Mouse (Mus musculus): ENCODE results near the gene Stra6l. TPM values are rescaled to one million over a fixed set of nuclear protein-coding genes. Genes with fewer than 3 reads are reported as not detected.

The Stra6l gene
- 0.67 and 1.3 TPM in 2 replicates for polyA plus RNA-seq (2015; fragmentation: Nextera tagmentation; extraction: Ambion mirVana)

DNA sequence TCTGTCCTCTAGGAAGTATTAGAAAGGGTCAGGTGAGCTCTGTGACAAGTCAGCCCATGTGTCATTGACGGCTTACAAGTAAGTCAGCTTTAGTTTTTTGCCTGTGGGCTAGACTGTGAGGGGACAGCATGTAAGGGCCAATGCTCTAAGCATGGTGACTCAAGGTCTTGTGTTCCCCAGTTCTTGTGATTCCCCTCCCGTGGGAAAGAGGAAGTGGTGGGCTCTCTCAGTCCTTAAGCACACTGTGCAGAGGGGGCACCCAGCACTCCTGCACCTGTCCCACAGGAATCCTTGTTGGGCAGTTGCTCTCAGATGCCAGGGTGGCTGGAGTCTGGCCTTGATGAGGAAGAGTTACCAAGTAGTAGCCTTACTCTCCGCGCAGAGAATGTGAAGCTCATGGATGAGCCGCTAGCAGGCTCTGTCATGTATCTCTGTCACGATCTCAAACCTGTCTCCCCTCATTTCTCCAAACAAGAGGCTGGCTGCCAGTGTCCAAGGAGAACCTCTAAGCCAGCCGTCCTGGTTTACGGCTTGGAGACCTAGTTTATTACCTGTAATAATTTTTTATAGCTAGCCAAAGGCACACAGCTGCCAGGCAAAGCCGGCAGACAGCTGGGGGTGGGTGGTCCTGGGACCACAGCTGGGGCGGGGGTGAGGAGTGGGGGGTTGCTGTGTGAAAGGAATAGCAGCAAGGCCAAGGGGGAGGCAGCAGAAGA lies at the start of gene Stra6l:
Stra6l (plus strand) TSS at position 556 of the 716 bp plus-strand sequence.
- peak within 1 kb of the TSS; percentile 5 for H3K4me3 ChIP-seq
- H3K27me3 ChIP-seq = peaks cover 78% of the 10 kb centered on the region
- H3K4me2 ChIP-seq (replicated peaks) = peak within 1 kb of the TSS; percentile 43
- WGBS = 11% methylated on average over 10 of the region's 10 CpGs
- H3K36me3 ChIP-seq = no peaks in the 10 kb centered on the region
- no peak within 1 kb of the TSS for H3K27ac ChIP-seq
- ATAC-seq (ENCODE audit: low FRiP score, low read depth) = peak; percentile 68
- no peak within 1 kb of the TSS for H3K9ac ChIP-seq
- no peaks in the 10 kb centered on the region for H3K9me3 ChIP-seq
- peaks cover 17% of the 10 kb centered on the region for H3K4me1 ChIP-seq

DNA sequence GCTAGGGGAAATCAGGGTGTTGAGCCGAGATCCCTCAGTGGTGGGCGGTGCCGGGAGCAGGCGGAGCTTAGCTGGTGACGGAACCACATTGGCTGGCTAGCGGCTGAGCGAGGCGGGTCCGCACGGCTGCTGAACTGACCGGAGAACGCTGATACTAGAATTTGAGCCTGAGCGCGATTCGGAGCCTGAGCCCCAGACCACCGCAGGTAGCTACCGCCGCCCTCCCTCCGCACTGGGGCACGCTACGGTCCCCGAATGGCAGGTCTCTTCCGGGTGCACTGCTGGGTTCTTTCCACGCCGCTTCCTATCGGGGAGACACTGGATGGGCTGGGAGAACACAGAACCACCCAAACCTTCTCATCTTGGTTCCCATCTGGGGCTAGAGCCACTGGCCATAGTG lies 49.5 kb upstream of the Stra6l start, which contains the start of gene Aldh1b1:
Aldh1b1 (plus strand) TSS at position 59 of the 400 bp plus-strand sequence.
- H3K27me3 ChIP-seq = peaks cover 27% of the 10 kb centered on the region
- H3K4me2 ChIP-seq (replicated peaks) = peak within 1 kb of the TSS; percentile 82
- no peak within 1 kb of the TSS for H3K27ac ChIP-seq
- no peaks in the 10 kb centered on the region for H3K36me3 ChIP-seq
- H3K9ac ChIP-seq = peak within 1 kb of the TSS; percentile 55
- peak; percentile 87 for ATAC-seq (ENCODE audit: low FRiP score, low read depth)
- H3K9me3 ChIP-seq = no peaks in the 10 kb centered on the region
- WGBS = under 1% methylated on average over 26 of the region's 26 CpGs
- H3K4me3 ChIP-seq = peak within 1 kb of the TSS; percentile 47
- H3K4me1 ChIP-seq = peaks cover 16% of the 10 kb centered on the region

DNA sequence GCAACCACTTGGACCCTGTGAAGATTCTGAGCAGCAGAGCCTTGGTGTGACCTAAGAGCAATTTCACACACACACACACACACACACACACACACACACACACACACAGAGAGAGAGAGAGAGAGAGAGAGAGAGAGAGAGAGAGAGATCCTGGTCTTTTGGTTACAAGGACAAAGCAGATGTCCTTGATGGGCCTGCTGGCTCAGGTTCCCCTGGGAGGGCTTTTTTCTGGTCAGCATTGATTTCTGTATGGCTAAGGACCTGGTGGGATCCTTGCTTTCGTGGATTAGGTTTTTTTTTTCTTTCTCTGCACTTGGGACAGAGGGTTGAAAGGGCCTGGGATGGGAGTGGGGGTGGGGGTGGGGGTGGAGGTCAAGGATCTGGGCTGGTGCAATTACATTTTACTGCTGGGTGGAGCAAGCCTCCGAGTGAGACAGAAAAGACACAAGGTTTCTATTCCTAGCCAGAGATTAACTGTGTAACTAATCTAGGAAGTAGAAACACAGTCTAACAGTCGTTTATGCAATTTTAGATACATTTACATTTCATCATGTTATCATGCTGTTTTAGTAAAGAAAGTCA lies 48.4 kb upstream of the Stra6l start:
- no peaks in the 10 kb centered on the region for H3K9me3 ChIP-seq
- 12% methylated on average over 3 of the region's 3 CpGs for WGBS
- no peak overlapping the region for H3K4me3 ChIP-seq
- peaks cover 24% of the 10 kb centered on the region for H3K27me3 ChIP-seq
- no peak overlapping the region for H3K9ac ChIP-seq
- no peak for ATAC-seq (ENCODE audit: low FRiP score, low read depth)
- no peak overlapping the region for H3K27ac ChIP-seq
- no peak overlapping the region for H3K4me2 ChIP-seq (replicated peaks)
- peaks cover 16% of the 10 kb centered on the region for H3K4me1 ChIP-seq
- H3K36me3 ChIP-seq = no peaks in the 10 kb centered on the region

DNA sequence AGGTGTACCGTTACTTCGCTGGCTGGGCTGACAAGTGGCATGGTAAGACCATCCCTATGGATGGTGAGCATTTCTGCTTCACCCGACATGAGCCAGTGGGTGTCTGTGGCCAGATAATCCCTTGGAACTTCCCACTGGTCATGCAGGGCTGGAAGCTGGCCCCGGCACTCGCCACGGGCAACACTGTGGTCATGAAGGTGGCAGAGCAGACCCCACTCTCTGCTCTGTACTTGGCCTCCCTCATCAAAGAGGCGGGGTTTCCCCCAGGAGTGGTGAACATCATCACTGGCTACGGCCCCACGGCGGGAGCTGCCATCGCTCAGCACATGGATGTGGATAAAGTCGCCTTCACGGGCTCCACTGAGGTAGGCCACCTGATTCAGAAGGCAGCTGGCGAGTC lies 45.6 kb upstream of the Stra6l start:
- Histone ChIP-seq H3K27me3 (peaks cover 11% of the 10 kb centered on the region), H3K4me1 (peaks cover 6% of the 10 kb centered on the region; the same call in 1 of the 2 replicates), H3K9me3 (no peaks in the 10 kb centered on the region), H3K9ac (no peak overlapping the region), H3K4me3 (no peak overlapping the region), H3K36me3 (no peaks in the 10 kb centered on the region), H3K27ac (no peak overlapping the region), H3K4me2 (replicated peaks) (no peak overlapping the region)
- no peak for ATAC-seq (ENCODE audit: low FRiP score, low read depth)
- WGBS = 95% methylated on average over 14 of the region's 14 CpGs

DNA sequence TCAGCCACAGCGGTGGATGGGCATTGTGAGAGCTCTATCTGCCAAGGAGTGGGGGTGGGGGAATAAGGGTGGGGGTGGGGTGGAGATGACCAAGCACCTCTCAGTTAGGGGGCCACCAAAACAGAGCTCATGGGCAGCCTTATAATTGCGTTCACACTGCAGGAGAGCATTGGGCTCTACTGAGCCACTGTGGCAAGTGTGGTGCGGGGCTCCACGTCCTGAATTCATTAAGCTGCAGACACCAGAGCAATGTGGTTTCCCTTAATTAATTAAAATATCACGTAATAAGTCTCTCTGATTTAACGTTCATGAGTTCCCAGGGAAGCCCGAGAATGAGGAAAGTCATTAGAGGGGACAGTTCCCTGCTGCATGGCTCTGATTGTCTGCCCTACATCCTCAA lies 40.4 kb upstream of the Stra6l start:
- Histone ChIP-seq H3K9ac (no peak overlapping the region), H3K4me3 (no peak overlapping the region), H3K27ac (no peak overlapping the region), H3K4me1 (no peaks in the 10 kb centered on the region), H3K36me3 (no peaks in the 10 kb centered on the region), H3K4me2 (replicated peaks) (no peak overlapping the region), H3K9me3 (no peaks in the 10 kb centered on the region), H3K27me3 (peaks cover 11% of the 10 kb centered on the region)
- 20% methylated on average over 7 of the region's 7 CpGs for WGBS
- no peak for ATAC-seq (ENCODE audit: low FRiP score, low read depth)

DNA sequence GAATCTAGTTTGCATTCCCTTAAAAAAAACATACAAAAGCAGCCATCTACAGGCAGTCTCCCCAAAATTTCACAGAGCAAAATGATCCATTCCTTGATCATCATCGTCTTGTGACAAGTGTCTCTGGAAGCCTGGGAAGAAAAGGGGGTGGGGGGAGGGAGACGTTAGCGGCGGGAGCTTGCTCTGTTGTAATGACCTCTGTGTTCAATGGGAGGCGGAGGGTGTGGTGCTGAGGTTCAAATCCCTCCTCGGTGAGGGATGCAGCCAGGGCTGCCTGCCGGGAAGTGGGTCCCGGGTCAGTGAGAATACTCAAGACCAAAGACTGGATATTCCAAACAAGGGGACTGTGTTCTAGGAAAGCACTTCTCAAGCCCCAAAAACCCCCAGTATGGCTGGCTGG lies 37.2 kb upstream of the Stra6l start:
- H3K9ac ChIP-seq = no peak overlapping the region
- peaks cover 18% of the 10 kb centered on the region for H3K27me3 ChIP-seq
- no peak overlapping the region for H3K27ac ChIP-seq
- H3K4me1 ChIP-seq = no peaks in the 10 kb centered on the region
- ATAC-seq (ENCODE audit: low FRiP score, low read depth) = no peak
- H3K4me3 ChIP-seq = no peak overlapping the region
- H3K9me3 ChIP-seq = no peaks in the 10 kb centered on the region
- no peaks in the 10 kb centered on the region for H3K36me3 ChIP-seq
- WGBS = 26% methylated on average over 8 of the region's 8 CpGs
- no peak overlapping the region for H3K4me2 ChIP-seq (replicated peaks)

DNA sequence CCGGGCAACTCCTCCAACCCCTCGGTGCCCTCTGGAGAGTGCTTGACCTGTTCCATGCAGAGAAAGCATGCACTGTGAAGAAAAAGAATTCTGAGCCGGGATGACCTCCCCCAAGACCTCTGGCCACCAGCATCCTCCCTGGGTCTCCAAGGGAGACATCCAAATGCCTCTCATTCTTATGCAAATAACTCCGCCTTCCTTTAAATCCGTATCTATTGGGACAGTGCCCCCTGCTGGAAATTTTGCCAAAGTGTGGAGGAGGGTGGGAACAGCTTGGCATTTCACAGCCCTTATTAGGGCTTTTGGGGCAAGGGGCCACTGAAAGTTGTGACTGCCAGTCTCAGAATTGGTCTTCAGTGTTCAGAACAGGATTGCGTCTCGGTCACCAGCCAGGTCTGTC lies 32.9 kb upstream of the Stra6l start:
- H3K9ac ChIP-seq = no peak overlapping the region
- 56% methylated on average over 7 of the region's 7 CpGs for WGBS

DNA sequence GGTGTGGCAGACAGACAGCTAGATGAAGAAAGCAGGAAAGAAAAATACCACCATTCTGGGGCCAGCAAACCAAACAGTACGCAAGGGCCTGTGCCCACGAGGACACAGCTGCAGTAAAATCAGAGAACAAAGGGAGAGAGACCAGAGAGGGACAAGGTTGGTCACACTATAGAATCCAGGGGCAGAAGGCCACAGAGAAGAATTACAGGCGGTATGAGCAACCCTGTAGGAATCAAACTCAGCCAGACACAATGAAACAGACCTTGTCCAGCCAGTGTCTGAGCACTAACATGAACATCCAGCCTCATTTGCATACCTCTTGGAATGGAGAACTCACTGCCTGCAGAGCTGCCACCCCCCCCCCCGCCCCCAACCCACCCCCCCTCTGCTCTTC lies 29.7 kb upstream of the Stra6l start:
- no peak overlapping the region for H3K27ac ChIP-seq
- peaks cover 43% of the 10 kb centered on the region for H3K27me3 ChIP-seq
- peaks cover 25% of the 10 kb centered on the region for H3K4me1 ChIP-seq
- no peak overlapping the region for H3K9ac ChIP-seq
- H3K4me3 ChIP-seq = peak overlapping the region; percentile 35
- H3K36me3 ChIP-seq = no peaks in the 10 kb centered on the region
- H3K9me3 ChIP-seq = no peaks in the 10 kb centered on the region
- ATAC-seq (ENCODE audit: low FRiP score, low read depth) = no peak
- peak overlapping the region; percentile 70 for H3K4me2 ChIP-seq (replicated peaks)
- 16% methylated on average over 4 of the region's 4 CpGs for WGBS

More for the DNA sequence above, 32.9 kb upstream of the Stra6l start:
- H3K36me3 ChIP-seq = no peaks in the 10 kb centered on the region
- no peak overlapping the region for H3K4me2 ChIP-seq (replicated peaks)
- H3K27ac ChIP-seq = no peak overlapping the region
- ATAC-seq (ENCODE audit: low FRiP score, low read depth) = no peak
- H3K4me1 ChIP-seq = peaks cover 18% of the 10 kb centered on the region
- H3K27me3 ChIP-seq = peaks cover 26% of the 10 kb centered on the region
- H3K4me3 ChIP-seq = no peak overlapping the region
- H3K9me3 ChIP-seq = no peaks in the 10 kb centered on the region

DNA sequence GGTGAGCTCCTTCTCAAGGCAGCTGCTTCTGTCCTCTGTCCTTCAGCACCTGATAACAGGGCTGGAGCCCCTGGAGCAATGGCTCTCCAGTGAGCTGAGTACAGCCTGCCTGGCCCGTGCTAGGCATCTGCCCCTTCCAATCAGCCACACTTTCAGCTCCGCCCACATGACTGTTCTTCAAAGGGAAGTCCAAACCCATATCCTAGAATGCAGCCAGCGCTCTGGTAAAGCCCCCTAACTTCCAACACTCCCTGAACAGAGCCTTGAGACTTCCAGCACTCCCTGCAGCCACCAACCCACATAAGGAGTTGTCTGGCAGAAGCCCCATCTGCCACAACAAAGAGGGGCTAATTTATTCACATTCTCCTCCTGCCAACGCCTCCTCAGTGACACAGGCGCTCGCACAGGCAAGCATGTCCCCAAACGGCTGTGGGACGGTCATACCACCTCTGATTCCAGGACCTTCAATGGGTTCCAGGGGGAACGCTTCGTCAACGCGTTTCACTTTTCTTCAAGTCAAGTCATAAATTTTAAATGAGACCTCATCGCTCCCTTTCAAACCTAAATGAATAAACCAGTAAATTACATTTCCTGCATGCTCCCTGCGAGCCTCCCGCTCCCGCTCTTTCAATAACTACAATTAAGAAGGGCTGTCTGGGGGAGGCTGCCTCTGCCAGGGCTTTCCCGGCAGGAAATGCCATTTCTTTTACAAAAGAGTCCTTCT lies 29.1 kb upstream of the Stra6l start:
- Histone ChIP-seq H3K9ac (peak overlapping the region; percentile 45; the same call in 1 of the 2 replicates), H3K27ac (0 out of 2 replicates have a peak overlapping the region, but pooled peaks have one; percentile 15), H3K36me3 (no peaks in the 10 kb centered on the region), H3K27me3 (peaks cover 48% of the 10 kb centered on the region), H3K4me3 (peak overlapping the region; percentile 35), H3K4me1 (peaks cover 31% of the 10 kb centered on the region), H3K4me2 (replicated peaks) (peak overlapping the region; percentile 70), H3K9me3 (no peaks in the 10 kb centered on the region)
- peak; percentile 60 for ATAC-seq (ENCODE audit: low FRiP score, low read depth)
- WGBS = under 1% methylated on average over 17 of the region's 17 CpGs

DNA sequence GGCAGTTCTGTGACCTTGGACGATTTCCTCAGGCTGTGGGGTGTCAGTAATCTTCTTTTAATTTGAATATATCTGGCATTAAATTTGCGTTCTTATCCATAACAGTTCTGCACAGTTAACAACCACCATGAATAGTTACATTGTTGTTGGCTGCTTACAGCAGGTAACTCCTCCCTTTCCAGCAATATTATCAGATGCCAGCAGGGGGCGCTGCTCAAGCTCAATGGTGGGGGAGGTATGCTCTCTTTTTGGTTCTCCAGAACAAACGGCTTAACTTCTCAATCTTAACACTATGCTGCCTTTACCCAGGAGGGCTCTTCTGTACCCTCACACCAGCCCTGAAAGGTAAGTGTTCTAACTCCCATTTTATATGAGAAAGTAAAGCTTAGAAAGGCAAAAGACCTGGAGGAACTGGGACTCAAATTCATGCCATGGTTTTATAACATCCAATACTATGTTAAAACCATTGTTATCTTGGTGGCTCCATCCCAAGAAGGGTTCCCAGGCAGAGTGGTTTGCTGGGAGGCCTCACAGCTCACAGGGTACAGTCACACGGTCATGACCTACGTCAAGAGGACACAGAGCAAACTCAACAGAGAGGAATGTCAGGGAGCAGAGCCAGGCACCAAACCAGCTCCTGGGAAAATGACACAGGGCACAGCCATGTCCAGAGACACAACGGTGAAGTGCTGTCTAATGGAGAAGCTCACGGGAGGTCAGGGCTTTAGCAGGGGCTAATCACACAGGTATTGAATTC lies 28.2 kb upstream of the Stra6l start:
- ATAC-seq (ENCODE audit: low FRiP score, low read depth) = no peak; the same call in 1 of the 2 replicates
- Histone ChIP-seq H3K4me2 (replicated peaks) (peak overlapping the region; percentile 70), H3K27me3 (peaks cover 57% of the 10 kb centered on the region), H3K27ac (no peak overlapping the region), H3K9me3 (no peaks in the 10 kb centered on the region), H3K36me3 (no peaks in the 10 kb centered on the region), H3K4me3 (0 out of 2 replicates have a peak overlapping the region, but pooled peaks have one; percentile 35), H3K4me1 (peaks cover 36% of the 10 kb centered on the region), H3K9ac (no peak overlapping the region)
- 38% methylated on average over 8 of the region's 8 CpGs for WGBS

DNA sequence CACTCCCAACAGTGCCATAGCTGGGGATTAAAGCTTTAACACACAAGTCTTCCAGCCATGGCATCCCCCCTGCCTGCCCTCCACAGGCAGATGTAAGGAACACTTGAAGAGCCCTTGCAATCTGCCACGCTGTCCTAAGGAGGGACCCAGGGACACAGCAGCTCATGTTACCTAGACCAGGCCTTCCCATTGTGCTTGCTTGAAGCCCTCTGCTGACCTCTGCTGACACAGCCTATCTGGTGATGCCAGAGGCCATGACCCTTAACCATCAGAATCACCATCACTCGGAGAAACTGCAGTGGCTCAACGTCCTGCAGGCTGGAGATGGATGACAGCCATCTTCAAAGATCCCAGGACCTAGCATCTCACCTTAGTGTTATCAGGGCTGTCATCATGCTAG lies 26.5 kb upstream of the Stra6l start:
- Histone ChIP-seq H3K9me3 (no peaks in the 10 kb centered on the region), H3K4me1 (peaks cover 46% of the 10 kb centered on the region)

More for the DNA sequence above, 26.5 kb upstream of the Stra6l start:
- Histone ChIP-seq H3K36me3 (no peaks in the 10 kb centered on the region), H3K4me2 (replicated peaks) (no peak overlapping the region), H3K9ac (no peak overlapping the region), H3K27ac (no peak overlapping the region), H3K4me3 (no peak overlapping the region), H3K27me3 (peaks cover 71% of the 10 kb centered on the region)
- WGBS = 36% methylated on average over 3 of the region's 3 CpGs
- ATAC-seq (ENCODE audit: low FRiP score, low read depth) = no peak
